Mouse (Mus musculus) stomach, postnatal 0 days (tissue): ENCODE measurements around the gene Itpripl1. TPM values are rescaled to one million over a fixed set of nuclear protein-coding genes. Genes with fewer than 3 reads are reported as not detected.
A peak's percentile ranks its signal among the peaks of the same experiment; 100 is the strongest.
"Not testable (repeated sequence)": the region's sequence is repeated elsewhere in the genome, so short reads cannot be mapped to it uniquely, and the experiment has no call there.

Experiments used
- ATAC-seq: fragments of 200-750 bp; cut with Nextera tagmentation; 2 replicates; pipeline ENCODE4 v1.8.0; 2017; ENCODE audit not compliant: low FRiP score, low TSS enrichment
- DNase-seq: peaks from one replicate; pipeline ENCODE4 v3.0.0-alpha.2; 2016; ENCODE audit warnings: low spot score
- H3K27ac ChIP-seq: fragments of 300-500 bp; sonication (generic); replicated peaks from 2 replicates; pipeline ENCODE4 v1.5.1; 2014; ENCODE audit warnings: mild to moderate bottlenecking, control low read depth
- H3K27me3 ChIP-seq: fragments of 300-500 bp; sonication (generic); 2 replicates; pipeline ENCODE4 v1.6.1; 2014; ENCODE audit warnings: low read length; ENCODE audit not compliant: control insufficient read depth, insufficient read depth
- H3K36me3 ChIP-seq: fragments of 300-500 bp; sonication (generic); 2 replicates; pipeline ENCODE4 v1.6.1; 2014; ENCODE audit warnings: low read length, mixed read lengths; ENCODE audit not compliant: control insufficient read depth, insufficient read depth
- H3K4me1 ChIP-seq: fragments of 300-500 bp; sonication (generic); replicated peaks from 2 replicates; pipeline ENCODE4 v1.6.1; 2014; ENCODE audit warnings: antibody characterized with exemption; ENCODE audit not compliant: control insufficient read depth, insufficient read depth
- H3K4me2 ChIP-seq: fragments of 300-500 bp; sonication (generic); replicated peaks from 2 replicates; pipeline ENCODE4 v1.6.1; 2014; ENCODE audit warnings: low read depth, mild to moderate bottlenecking, control low read depth, moderate library complexity
- H3K4me3 ChIP-seq: fragments of 300-500 bp; sonication (generic); 2 replicates; pipeline ENCODE4 v1.5.1; 2014; ENCODE audit warnings: low read depth, low read length, control low read depth
- H3K9ac ChIP-seq: fragments of 300-500 bp; sonication (generic); 2 replicates; pipeline ENCODE4 v1.6.1; 2014; ENCODE audit warnings: mild to moderate bottlenecking, low read length, control low read depth, mixed read lengths
- H3K9me3 ChIP-seq: fragments of 300-500 bp; sonication (generic); 2 replicates; pipeline ENCODE4 v1.6.1; 2016; ENCODE audit warnings: low read length; ENCODE audit not compliant: control insufficient read depth
- CTCF ChIP-seq: IDR thresholded peaks from 2 replicates; pipeline ENCODE4 v1.5.1; 2016; ENCODE audit warnings: antibody characterized with exemption, low read depth, mild to moderate bottlenecking, moderate library complexity
- EP300 ChIP-seq: optimal IDR thresholded peaks from 2 replicates; pipeline ENCODE3; 2016; ENCODE audit warnings: antibody characterized with exemption
- WGBS: fragments of 180-500 bp; shearing (Covaris S2); extraction: QIAGEN DNeasy Blood & Tissue Kit; methylation state at CpG from one replicate; pipeline ENCODE4 v1.1.7; 2014; 5-methylcytosine and 5-hydroxymethylcytosine counted together
- polyA plus RNA-seq: library from polyadenylated mRNA; unstranded; fragments of >200 nt; fragmentation: Nextera tagmentation; extraction: Ambion mirVana; gene quantifications from 2 replicates; pipeline ENCODE4 v1.2.1, GENCODE M21; 2015

Itpripl1 gene
- 16.9 and 18.3 TPM in 2 replicates for polyA plus RNA-seq

GRCm38 (mm10) chr2:127143158-127144063, at the start of gene Itpripl1:
Gene Itpripl1, minus strand, starts transcription at chr2:127143442.
- Histone ChIP-seq H3K4me2 (peak within 1 kb of the TSS; percentile 91), H3K27me3 (no peaks in the 10 kb centered on the region), H3K36me3 (peaks cover 8% of the 10 kb centered on the region; the same call in 1 of the 2 replicates), H3K9ac (peak within 1 kb of the TSS; percentile 69), H3K4me3 (peak within 1 kb of the TSS; percentile 61), H3K27ac (no peak within 1 kb of the TSS), H3K9me3 (no peaks in the 10 kb centered on the region), H3K4me1 (peaks cover 2% of the 10 kb centered on the region; the same call in 1 of the 2 replicates)
- TF ChIP-seq CTCF (no peak), EP300 (no peak)
- ATAC-seq, result peak; percentile 95
- WGBS, result 2% methylated on average over 31 of the region's 31 CpGs
- DNase-seq, result peak; percentile 91

GRCm38 (mm10) chr2:127189574-127189973, 46.3 kb upstream of the Itpripl1 start:
- Histone ChIP-seq H3K9ac (no peak overlapping the region), H3K27me3 (no peaks in the 10 kb centered on the region), H3K4me3 (no peak overlapping the region), H3K9me3 (no peaks in the 10 kb centered on the region), H3K4me2 (no peak overlapping the region), H3K27ac (no peak overlapping the region), H3K4me1 (no peaks in the 10 kb centered on the region), H3K36me3 (no peaks in the 10 kb centered on the region)
- TF ChIP-seq CTCF (no peak), EP300 (no peak)
- no peak for DNase-seq
- ATAC-seq, result no peak

- ATAC-seq, result peak; percentile 100
- TF ChIP-seq CTCF, result no peak
- no peak for TF ChIP-seq EP300
Observed at GRCm38 (mm10) chr2:127182598-127183381, 39.5 kb upstream of the Itpripl1 start.

GRCm38 (mm10) chr2:127166261-127166660, 23.0 kb upstream of the Itpripl1 start:
- WGBS, result 0% methylated on average over 1 of the region's 1 CpGs
- H3K9me3 ChIP-seq, H3K4me1 ChIP-seq, H3K27ac ChIP-seq, H3K27me3 ChIP-seq, H3K36me3 ChIP-seq, H3K4me2 ChIP-seq, ATAC-seq, H3K9ac ChIP-seq, DNase-seq, H3K4me3 ChIP-seq: not testable (repeated sequence)
- TF ChIP-seq CTCF, result peak; percentile 72

More at GRCm38 (mm10) chr2:127182598-127183381, 39.5 kb upstream of the Itpripl1 start:
- H3K27ac ChIP-seq, result peak overlapping the region; percentile 84
- DNase-seq, result peak; percentile 80
- H3K4me2 ChIP-seq, result peak overlapping the region; percentile 69
- 1% methylated on average over 17 of the region's 17 CpGs for WGBS
- H3K27me3 ChIP-seq, result no peaks in the 10 kb centered on the region
- no peaks in the 10 kb centered on the region for H3K36me3 ChIP-seq
- H3K9ac ChIP-seq, result peak overlapping the region; percentile 73
- peak overlapping the region; percentile 45 for H3K4me3 ChIP-seq
- no peaks in the 10 kb centered on the region for H3K4me1 ChIP-seq
- H3K9me3 ChIP-seq, result no peaks in the 10 kb centered on the region

GRCm38 (mm10) chr2:127165675-127166074, 22.4 kb upstream of the Itpripl1 start:
- no peaks in the 10 kb centered on the region for H3K9me3 ChIP-seq
- no peaks in the 10 kb centered on the region for H3K36me3 ChIP-seq
- no peak overlapping the region for H3K4me3 ChIP-seq
- no peak overlapping the region for H3K9ac ChIP-seq
- no peak for ATAC-seq
- H3K4me2 ChIP-seq, result no peak overlapping the region
- DNase-seq, result no peak
- TF ChIP-seq EP300, result no peak
- TF ChIP-seq CTCF, result no peak
- 47% methylated on average over 4 of the region's 4 CpGs for WGBS
- H3K27me3 ChIP-seq, result no peaks in the 10 kb centered on the region
- H3K4me1 ChIP-seq, result no peaks in the 10 kb centered on the region
- no peak overlapping the region for H3K27ac ChIP-seq
